ENCODE assay signal across 22 mouse cellular contexts in the genomic region with DNA sequence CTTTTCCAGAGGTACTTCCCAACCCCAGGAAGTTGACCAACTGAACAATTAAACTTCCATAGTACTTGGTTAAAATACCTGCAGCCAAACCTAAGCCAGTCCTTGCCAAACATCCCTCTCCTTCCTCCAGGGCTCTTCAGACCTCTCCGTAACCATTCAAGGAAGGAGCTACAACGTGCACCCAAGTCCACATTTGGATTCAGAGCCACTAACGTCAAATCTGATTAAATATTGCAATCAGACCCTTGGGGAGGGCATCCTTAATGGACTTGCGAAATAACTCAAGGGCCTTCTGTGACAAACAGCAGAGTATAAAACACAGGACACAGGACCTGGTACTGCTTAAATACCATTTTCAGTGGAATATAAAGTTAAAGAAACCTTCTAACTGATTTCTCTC.
DNase-seq lines count a peak whose midpoint lies in the region; ATAC-seq and TF ChIP-seq lines count a peak whose summit lies in the region.
"Had no signal": no experiment of that assay in that cellular context is flagged by ENCODE, and none has a peak within 500 bp of the region (broad histone marks: within the 10 kb centered on the region; RNA-seq: fewer than 3 reads in every experiment).

No protein-coding gene starts in this region.

- no peak for DNase-seq in kidney, adult 2 months
- DNase-seq in kidney, adult 18-20 months, result no peak
- no peak for DNase-seq in lung, embryonic 14.5 days
- peak; percentile 69 for DNase-seq in lung, postnatal 25 days (ENCODE audit: low spot score)
- DNase-seq in heart, adult 11 months, result no peak
- no peak for DNase-seq in layer of hippocampus, adult 18-20 months (ENCODE audit: low spot score in 2 of 2)
- DNase-seq in natural killer cell, adult 2 months (ENCODE audit: low spot score in 2 of 2), result no peak
- DNase-seq: adrenal gland, postnatal 36 days; cerebellum, adult 11 months; cerebellum, adult 8-10 months; cerebellum, postnatal 14 days; embryo, embryonic 11 days; gastrocnemius, postnatal 10 days; heart, postnatal 4 days had no signal

- no peaks in the 10 kb centered on the region; the same call in 1 of the 2 replicates for H3K36me3 ChIP-seq in kidney, adult 2 months (ENCODE audit: control insufficient read depth, insufficient read depth, low read length)
- H3K36me3 ChIP-seq in lung, embryonic 14.5 days (ENCODE audit: insufficient read depth), result no peaks in the 10 kb centered on the region
- H3K36me3 ChIP-seq: embryonic facial prominence, embryonic 15.5 days; forebrain, embryonic 10.5 days; heart, embryonic 12.5 days; hindbrain, embryonic 12.5 days had no signal

- WGBS in kidney, adult 2 months, result 61% methylated on average over 4 of the region's 4 CpGs
- 55% methylated on average over 4 of the region's 4 CpGs for WGBS in lung, embryonic 14.5 days

- H3K27me3 ChIP-seq in kidney, adult 2 months (replicated peaks; ENCODE audit: control insufficient read depth, insufficient read depth, low read length), result no peaks in the 10 kb centered on the region
- H3K27me3 ChIP-seq in lung, embryonic 14.5 days (ENCODE audit: insufficient read depth, low read length), result no peaks in the 10 kb centered on the region
- H3K27me3 ChIP-seq: embryonic facial prominence, embryonic 15.5 days; heart, embryonic 12.5 days; hindbrain, embryonic 12.5 days had no signal

- peak overlapping the region; percentile 55; the same call in 1 of the 2 replicates for H3K27ac ChIP-seq in kidney, adult 2 months (ENCODE audit: insufficient read depth, low read depth, low read length)
- peak overlapping the region; percentile 80 for H3K27ac ChIP-seq in brown adipose tissue, adult 24 weeks (replicated peaks; ENCODE audit: low read depth, low read length)
- H3K27ac ChIP-seq in lung, embryonic 14.5 days (ENCODE audit: low read depth), result 0 out of 2 replicates have a peak overlapping the region, but pooled peaks have one; percentile 20
- H3K27ac ChIP-seq: embryonic facial prominence, embryonic 15.5 days; forebrain, embryonic 10.5 days; hindbrain, embryonic 12.5 days had no signal

- H3K4me3 ChIP-seq in kidney, adult 2 months (ENCODE audit: insufficient read depth, low read depth, low read length), result no peak overlapping the region
- H3K4me3 ChIP-seq in brown adipose tissue, adult 24 weeks (ENCODE audit: insufficient read depth, low read depth, low read length), result no peak overlapping the region
- no peak overlapping the region for H3K4me3 ChIP-seq in lung, embryonic 14.5 days (ENCODE audit: low read depth, low read length)
- H3K4me3 ChIP-seq: embryonic facial prominence, embryonic 15.5 days; erythroblast, embryonic 14.5 days; forebrain, embryonic 10.5 days; heart, embryonic 12.5 days; hindbrain, embryonic 12.5 days had no signal

- TF ChIP-seq POLR2A in kidney, adult 2 months (IDR thresholded peaks at IDR 0.05; ENCODE audit: low read depth, low read length), result no peak

- H3K9me3 ChIP-seq in lung, embryonic 14.5 days (ENCODE audit: low read depth, low read length), result no peaks in the 10 kb centered on the region
- H3K9me3 ChIP-seq: embryonic facial prominence, embryonic 15.5 days; forebrain, embryonic 10.5 days; heart, embryonic 12.5 days; hindbrain, embryonic 12.5 days had no signal

- ATAC-seq in lung, embryonic 14.5 days (ENCODE audit: insufficient read depth), result no peak
- ATAC-seq: forebrain, embryonic 14.5 days; hindbrain, embryonic 16.5 days had no signal

- no peak overlapping the region for H3K4me2 ChIP-seq in lung, embryonic 14.5 days
- H3K4me2 ChIP-seq: embryonic facial prominence, embryonic 15.5 days; heart, embryonic 12.5 days; hindbrain, embryonic 12.5 days had no signal

- no peak for TF ChIP-seq CTCF in kidney, adult 2 months (conservative IDR thresholded peaks at IDR 0.05; ENCODE audit: insufficient read depth, insufficient read length, low read depth, low read length)
- TF ChIP-seq CTCF in lung, embryonic 14.5 days (IDR thresholded peaks at IDR 0.05; ENCODE audit: low read depth), result no peak

- no peak overlapping the region for H3K9ac ChIP-seq in lung, embryonic 14.5 days
- H3K9ac ChIP-seq: embryonic facial prominence, embryonic 15.5 days; heart, embryonic 12.5 days; hindbrain, embryonic 12.5 days had no signal

- H3K4me1 ChIP-seq in kidney, adult 2 months (ENCODE audit: control insufficient read depth, insufficient read depth, low read length), result peaks cover 8% of the 10 kb centered on the region
- H3K4me1 ChIP-seq in brown adipose tissue, adult 24 weeks (ENCODE audit: control insufficient read depth, insufficient read depth, insufficient read length, low read length), result peaks cover 2% of the 10 kb centered on the region
- no peaks in the 10 kb centered on the region for H3K4me1 ChIP-seq in lung, embryonic 14.5 days (ENCODE audit: insufficient read depth)
- H3K4me1 ChIP-seq: embryonic facial prominence, embryonic 15.5 days; forebrain, embryonic 10.5 days; hindbrain, embryonic 12.5 days had no signal

Comparison
In these comparisons a context has a peak if more than half of its experiments do, and no peak if none do; other contexts are left out.
1. H3K27ac ChIP-seq: peak in every context shown above with its lines; median percentile 80 in brown adipose tissue, adult 24 weeks; 55 in kidney, adult 2 months; 20 in lung, embryonic 14.5 days.